Comparison of ENCODE assay signal across 8 mouse cellular contexts in genomic region chr13:55327169-55327568, GRCm38 (mm10). TPM values are rescaled to one million over a fixed set of nuclear protein-coding genes. Genes with fewer than 3 reads are reported as not detected.
A peak's percentile ranks its signal among the peaks of the same experiment; 100 is the strongest.
DNase-seq lines count a peak whose midpoint lies in the region; ATAC-seq and TF ChIP-seq lines count a peak whose summit lies in the region.

No protein-coding gene starts in this region.

- H3K27ac ChIP-seq in heart, embryonic 12.5 days (ENCODE audit: poor library complexity, severe bottlenecking), result no peak overlapping the region
- no peak overlapping the region for H3K27ac ChIP-seq in heart, adult 2 months
- H3K27ac ChIP-seq in neural tube, embryonic 11.5 days (ENCODE audit: low read depth, low read length), result no peak overlapping the region
- no peak overlapping the region for H3K27ac ChIP-seq in limb, embryonic 15.5 days
- H3K27ac ChIP-seq in stomach, embryonic 15.5 days, result peak overlapping the region; percentile 36

- H3K79me2 ChIP-seq in heart, adult 2 months (replicated peaks; ENCODE audit: control insufficient read depth, insufficient read depth, low read length), result no peaks in the 10 kb centered on the region

- no peak overlapping the region for H3K4me3 ChIP-seq in heart, embryonic 12.5 days
- H3K4me3 ChIP-seq in heart, adult 2 months, result no peak overlapping the region
- H3K4me3 ChIP-seq in neural tube, embryonic 11.5 days (ENCODE audit: low read depth, low read length), result no peak overlapping the region
- H3K4me3 ChIP-seq in limb, embryonic 15.5 days, result no peak overlapping the region
- no peak overlapping the region for H3K4me3 ChIP-seq in stomach, embryonic 15.5 days (replicated peaks)

- ATAC-seq in heart, embryonic 12.5 days (ENCODE audit: insufficient number of reproducible peaks, low FRiP score), result no peak
- no peak for ATAC-seq in neural tube, embryonic 11.5 days (ENCODE audit: insufficient read depth, low FRiP score, low TSS enrichment)
- no peak for ATAC-seq in limb, embryonic 15.5 days (ENCODE audit: insufficient number of reproducible peaks, low FRiP score, low TSS enrichment, low read depth)
- ATAC-seq in stomach, embryonic 15.5 days (ENCODE audit: insufficient read depth, low FRiP score, low read depth), result no peak

- intact Hi-C loops in heart, adult 2 months (cut with DNase I), result loop anchor here (10.0 kb wide), 1 partner anchor 222 kb away; the partner anchor contains the start of genes Uimc1 and Zfp346

- TF ChIP-seq CTCF in heart, adult 2 months (IDR thresholded peaks at IDR 0.05), result no peak

- TF ChIP-seq EP300 in heart, adult 2 months (IDR thresholded peaks at IDR 0.05; ENCODE audit: insufficient read depth, low read depth, low read length), result no peak

- peaks cover 56% of the 10 kb centered on the region for H3K4me1 ChIP-seq in heart, embryonic 12.5 days (replicated peaks)
- H3K4me1 ChIP-seq in heart, adult 2 months (ENCODE audit: control insufficient read depth, insufficient read depth, low read length), result peaks cover 2% of the 10 kb centered on the region
- H3K4me1 ChIP-seq in neural tube, embryonic 11.5 days (ENCODE audit: control insufficient read depth, insufficient read depth, low read length), result peaks cover 22% of the 10 kb centered on the region
- H3K4me1 ChIP-seq in limb, embryonic 15.5 days, result peaks cover 61% of the 10 kb centered on the region
- H3K4me1 ChIP-seq in stomach, embryonic 15.5 days, result peaks cover 56% of the 10 kb centered on the region

- 0 out of 2 replicates have a peak overlapping the region, but pooled peaks have one; percentile 8 for H3K9ac ChIP-seq in heart, embryonic 12.5 days
- H3K9ac ChIP-seq in heart, adult 2 months (ENCODE audit: low read depth, low read length), result no peak overlapping the region
- no peak overlapping the region for H3K9ac ChIP-seq in neural tube, embryonic 11.5 days (ENCODE audit: low read length)
- H3K9ac ChIP-seq in limb, embryonic 15.5 days, result no peak overlapping the region
- H3K9ac ChIP-seq in stomach, embryonic 15.5 days, result no peak overlapping the region

- no peak for TF ChIP-seq POLR2A in heart, adult 2 months (IDR thresholded peaks at IDR 0.05; ENCODE audit: insufficient read depth, low read depth, low read length)

- DNase-seq in heart, adult 2 months, result no peak
- DNase-seq in neural tube, embryonic 11.5 days (ENCODE audit: low spot score), result no peak
- no peak for DNase-seq in neural tube, embryonic 10.5 days (ENCODE audit: extremely low spot score, low spot score)
- DNase-seq in right cerebral cortex, postnatal 25 days, result no peak
- DNase-seq in thymus, postnatal 14 days, result no peak

- peaks cover 37% of the 10 kb centered on the region for H3K36me3 ChIP-seq in heart, embryonic 12.5 days
- H3K36me3 ChIP-seq in heart, adult 2 months (ENCODE audit: control insufficient read depth, insufficient read depth, low read length), result no peaks in the 10 kb centered on the region
- peaks cover 16% of the 10 kb centered on the region for H3K36me3 ChIP-seq in neural tube, embryonic 11.5 days (ENCODE audit: control insufficient read depth, insufficient read depth, low read length)
- H3K36me3 ChIP-seq in limb, embryonic 15.5 days, result peaks cover 34% of the 10 kb centered on the region
- peaks cover 29% of the 10 kb centered on the region for H3K36me3 ChIP-seq in stomach, embryonic 15.5 days

- no peaks in the 10 kb centered on the region for H3K27me3 ChIP-seq in heart, embryonic 12.5 days (replicated peaks)
- no peaks in the 10 kb centered on the region for H3K27me3 ChIP-seq in heart, adult 2 months (ENCODE audit: control insufficient read depth, insufficient read depth, low read length)
- H3K27me3 ChIP-seq in neural tube, embryonic 11.5 days (ENCODE audit: control insufficient read depth, insufficient read depth, low read length), result no peaks in the 10 kb centered on the region
- H3K27me3 ChIP-seq in limb, embryonic 15.5 days, result no peaks in the 10 kb centered on the region
- H3K27me3 ChIP-seq in stomach, embryonic 15.5 days (replicated peaks), result no peaks in the 10 kb centered on the region

- H3K4me2 ChIP-seq in heart, embryonic 12.5 days, result 0 out of 2 replicates have a peak overlapping the region, but pooled peaks have one; percentile 89
- H3K4me2 ChIP-seq in neural tube, embryonic 11.5 days (ENCODE audit: low read depth), result 0 out of 2 replicates have a peak overlapping the region, but pooled peaks have one; percentile 4
- 0 out of 2 replicates have a peak overlapping the region, but pooled peaks have one; percentile 93 for H3K4me2 ChIP-seq in limb, embryonic 15.5 days
- H3K4me2 ChIP-seq in stomach, embryonic 15.5 days, result peak overlapping the region; percentile 4; the same call in 1 of the 2 replicates

- H3K9me3 ChIP-seq in heart, embryonic 12.5 days (replicated peaks), result no peaks in the 10 kb centered on the region
- no peaks in the 10 kb centered on the region for H3K9me3 ChIP-seq in neural tube, embryonic 11.5 days (ENCODE audit: control insufficient read depth, low read length)
- H3K9me3 ChIP-seq in limb, embryonic 15.5 days, result no peaks in the 10 kb centered on the region
- no peaks in the 10 kb centered on the region for H3K9me3 ChIP-seq in stomach, embryonic 15.5 days

- 51% methylated on average over 4 of the region's 4 CpGs for WGBS in heart, embryonic 12.5 days
- 35% methylated on average over 4 of the region's 4 CpGs for WGBS in heart, adult 2 months
- 59% methylated on average over 4 of the region's 4 CpGs for WGBS in neural tube, embryonic 11.5 days
- WGBS in limb, embryonic 15.5 days, result 54% methylated on average over 4 of the region's 4 CpGs
- WGBS in stomach, embryonic 15.5 days, result 36% methylated on average over 4 of the region's 4 CpGs

RNA-seq across cellular contexts. Expression of gene Mxd3, which starts 2.5 kb away (rescaled TPM):
- polyA plus RNA-seq in heart, embryonic 12.5 days (2016; fragmentation: Nextera tagmentation; extraction: Ambion mirVana), result 14.7 and 15.2 TPM in 2 replicates
- not detected for total RNA-seq in heart, adult 2 months (2021)
- 0.21 and 0.53 TPM in 2 replicates for polyA plus RNA-seq in heart, adult 2 months (2012; rRNA removed)
- polyA plus RNA-seq in neural tube, embryonic 11.5 days (2014; fragmentation: Nextera tagmentation; extraction: Ambion mirVana), result 29.5 and 31.6 TPM in 2 replicates
- 43.8 and 46.2 TPM in 2 replicates for polyA plus RNA-seq in limb, embryonic 15.5 days (2015; fragmentation: Nextera tagmentation; extraction: Ambion mirVana)
- 29.2 and 32.1 TPM in 2 replicates for polyA plus RNA-seq in stomach, embryonic 15.5 days (2015; fragmentation: Nextera tagmentation; extraction: Ambion mirVana)

RNA-seq across cellular contexts. Expression of gene Rab24, which starts 5.4 kb away (rescaled TPM):
- polyA plus RNA-seq in heart, embryonic 12.5 days (2016; fragmentation: Nextera tagmentation; extraction: Ambion mirVana), result 62.0 and 62.3 TPM in 2 replicates
- 10 to 100 TPM; 29.1 to 37.2 TPM for total RNA-seq in heart, adult 2 months (2021)
- polyA plus RNA-seq in heart, adult 2 months (2012; rRNA removed), result 60.6 and 68.9 TPM in 2 replicates
- polyA plus RNA-seq in neural tube, embryonic 11.5 days (2014; fragmentation: Nextera tagmentation; extraction: Ambion mirVana), result 89.7 and 90.6 TPM in 2 replicates
- 110 and 119 TPM in 2 replicates for polyA plus RNA-seq in limb, embryonic 15.5 days (2015; fragmentation: Nextera tagmentation; extraction: Ambion mirVana)
- polyA plus RNA-seq in stomach, embryonic 15.5 days (2015; fragmentation: Nextera tagmentation; extraction: Ambion mirVana), result 89.8 and 93.2 TPM in 2 replicates

RNA-seq across cellular contexts. Expression of gene Prelid1, which starts 6.9 kb away (rescaled TPM):
- 328 and 343 TPM in 2 replicates for polyA plus RNA-seq in heart, embryonic 12.5 days (2016; fragmentation: Nextera tagmentation; extraction: Ambion mirVana)
- total RNA-seq in heart, adult 2 months (2021), result 10 to 100 TPM; 37.4 to 40.8 TPM
- 67.4 and 70.1 TPM in 2 replicates for polyA plus RNA-seq in heart, adult 2 months (2012; rRNA removed)
- 406 and 417 TPM in 2 replicates for polyA plus RNA-seq in neural tube, embryonic 11.5 days (2014; fragmentation: Nextera tagmentation; extraction: Ambion mirVana)
- polyA plus RNA-seq in limb, embryonic 15.5 days (2015; fragmentation: Nextera tagmentation; extraction: Ambion mirVana), result 427 and 446 TPM in 2 replicates
- polyA plus RNA-seq in stomach, embryonic 15.5 days (2015; fragmentation: Nextera tagmentation; extraction: Ambion mirVana), result 447 and 473 TPM in 2 replicates

RNA-seq across cellular contexts. Expression of gene Lman2, which starts 35.4 kb away (rescaled TPM):
- 105 and 106 TPM in 2 replicates for polyA plus RNA-seq in heart, embryonic 12.5 days (2016; fragmentation: Nextera tagmentation; extraction: Ambion mirVana)
- total RNA-seq in heart, adult 2 months (2021), result 10 to 100 TPM; 50.5 to 52.2 TPM
- polyA plus RNA-seq in heart, adult 2 months (2012; rRNA removed), result 52.6 and 83.6 TPM in 2 replicates
- 82.1 and 94.8 TPM in 2 replicates for polyA plus RNA-seq in neural tube, embryonic 11.5 days (2014; fragmentation: Nextera tagmentation; extraction: Ambion mirVana)
- 104 and 109 TPM in 2 replicates for polyA plus RNA-seq in limb, embryonic 15.5 days (2015; fragmentation: Nextera tagmentation; extraction: Ambion mirVana)
- polyA plus RNA-seq in stomach, embryonic 15.5 days (2015; fragmentation: Nextera tagmentation; extraction: Ambion mirVana), result 114 and 127 TPM in 2 replicates

RNA-seq across cellular contexts. Expression of gene Rgs14, which starts 42.4 kb away (rescaled TPM):
- polyA plus RNA-seq in heart, embryonic 12.5 days (2016; fragmentation: Nextera tagmentation; extraction: Ambion mirVana), result 0.42 and 0.52 TPM in 2 replicates
- under 1 TPM; 0.23 to 0.73 TPM for total RNA-seq in heart, adult 2 months (2021)
- 0.97 and 1.9 TPM in 2 replicates for polyA plus RNA-seq in heart, adult 2 months (2012; rRNA removed)
- polyA plus RNA-seq in neural tube, embryonic 11.5 days (2014; fragmentation: Nextera tagmentation; extraction: Ambion mirVana), result 0.59 and 0.97 TPM in 2 replicates
- 1.4 and 2.4 TPM in 2 replicates for polyA plus RNA-seq in limb, embryonic 15.5 days (2015; fragmentation: Nextera tagmentation; extraction: Ambion mirVana)
- 1.3 and 1.5 TPM in 2 replicates for polyA plus RNA-seq in stomach, embryonic 15.5 days (2015; fragmentation: Nextera tagmentation; extraction: Ambion mirVana)

Comparison
In these comparisons a context has a peak if more than half of its experiments do, and no peak if none do; other contexts are left out.
1. RNA of gene Mxd3, which starts 2.5 kb away (polyA plus RNA-seq): 43.8 to 46.2 TPM in limb, embryonic 15.5 days, 29.2 to 32.1 TPM in stomach, embryonic 15.5 days, 29.5 to 31.6 TPM in neural tube, embryonic 11.5 days and 14.7 to 15.2 TPM in heart, embryonic 12.5 days; 0.21 to 0.53 TPM in heart, adult 2 months; every median in the first group is over 10 times any median in the second.
2. H3K4me2 ChIP-seq: peak in every context shown above with its lines; median percentile 93 in limb, embryonic 15.5 days; 89 in heart, embryonic 12.5 days; 4 in neural tube, embryonic 11.5 days; 4 in stomach, embryonic 15.5 days.